Mouse (Mus musculus) naive thymus-derived CD4-positive, alpha-beta T cell, adult 2 months (primary cell): ENCODE data around the gene Hbs1l.

Experiments used
- DNase-seq: peaks from one replicate; pipeline ENCODE4 v3.0.0-alpha.2; 2011; ENCODE audit warnings: low read depth

Gene Hbs1l

GRCm38 (mm10) chr10:21295759-21296621, at the start of gene Hbs1l:
TSS of gene Hbs1l (plus strand) at chr10:21295979.
- peak; percentile 97 for DNase-seq

- DNase-seq = peak; percentile 65
These were observed 47.2 kb upstream of the Hbs1l start for GRCm38 (mm10) chr10:21248556-21248955.

GRCm38 (mm10) chr10:21251881-21252534, 43.8 kb upstream of the Hbs1l start:
- peak; percentile 93 for DNase-seq

GRCm38 (mm10) chr10:21252800-21253199, 43.0 kb upstream of the Hbs1l start:
- DNase-seq = no peak

- DNase-seq = peak; percentile 80
These were observed 41.3 kb upstream of the Hbs1l start for GRCm38 (mm10) chr10:21254266-21255140.

- DNase-seq = no peak
These were observed 38.5 kb upstream of the Hbs1l start for GRCm38 (mm10) chr10:21257244-21257643.

- no peak for DNase-seq
These were observed 36.1 kb upstream of the Hbs1l start for GRCm38 (mm10) chr10:21259649-21260048.

GRCm38 (mm10) chr10:21265188-21265587, 30.6 kb upstream of the Hbs1l start:
- DNase-seq = no peak

- no peak for DNase-seq
These were observed 28.3 kb upstream of the Hbs1l start for GRCm38 (mm10) chr10:21267452-21267851.

- DNase-seq = peak; percentile 44
These were observed 26.9 kb upstream of the Hbs1l start for GRCm38 (mm10) chr10:21268786-21269410.

GRCm38 (mm10) chr10:21269920-21270319, 25.9 kb upstream of the Hbs1l start:
- DNase-seq = no peak

GRCm38 (mm10) chr10:21270905-21271304, 24.9 kb upstream of the Hbs1l start:
- DNase-seq = no peak

GRCm38 (mm10) chr10:21271310-21271709, 24.5 kb upstream of the Hbs1l start:
- no peak for DNase-seq

- DNase-seq = no peak
These were observed 24.0 kb upstream of the Hbs1l start for GRCm38 (mm10) chr10:21271785-21272184.

GRCm38 (mm10) chr10:21287243-21288127, 8.3 kb upstream of the Hbs1l start:
- peak; percentile 44 for DNase-seq

- no peak for DNase-seq
These were observed 4.6 kb upstream of the Hbs1l start for GRCm38 (mm10) chr10:21291228-21291627.

GRCm38 (mm10) chr10:21294217-21294616, 1.6 kb upstream of the Hbs1l start:
- peak; percentile 7 for DNase-seq

- no peak for DNase-seq
These were observed 401 bp upstream of the Hbs1l start for GRCm38 (mm10) chr10:21295397-21295758.

- DNase-seq = peak; percentile 5
These were observed 3.2 kb downstream of the Hbs1l start for GRCm38 (mm10) chr10:21298972-21299371.

- DNase-seq = no peak
These were observed 6.0 kb downstream of the Hbs1l start for GRCm38 (mm10) chr10:21301822-21302221.
